Mouse (Mus musculus) E14TG2a.4 (cell line): Measurements from ENCODE around the gene Ciita.

Experiments used
- CTCF ChIP-seq: conservative IDR thresholded peaks from 2 replicates; pipeline ENCODE4 v1.5.1; 2014; ENCODE audit warnings: low read length
- NANOG ChIP-seq: IDR thresholded peaks from 2 replicates; pipeline ENCODE4 v1.6.1; 2014; ENCODE audit warnings: borderline replicate concordance, low read length, mixed read lengths
- POU5F1 ChIP-seq: IDR thresholded peaks from 2 replicates; pipeline ENCODE4 v1.6.1; 2014; ENCODE audit warnings: low read length, borderline replicate concordance

DNA sequence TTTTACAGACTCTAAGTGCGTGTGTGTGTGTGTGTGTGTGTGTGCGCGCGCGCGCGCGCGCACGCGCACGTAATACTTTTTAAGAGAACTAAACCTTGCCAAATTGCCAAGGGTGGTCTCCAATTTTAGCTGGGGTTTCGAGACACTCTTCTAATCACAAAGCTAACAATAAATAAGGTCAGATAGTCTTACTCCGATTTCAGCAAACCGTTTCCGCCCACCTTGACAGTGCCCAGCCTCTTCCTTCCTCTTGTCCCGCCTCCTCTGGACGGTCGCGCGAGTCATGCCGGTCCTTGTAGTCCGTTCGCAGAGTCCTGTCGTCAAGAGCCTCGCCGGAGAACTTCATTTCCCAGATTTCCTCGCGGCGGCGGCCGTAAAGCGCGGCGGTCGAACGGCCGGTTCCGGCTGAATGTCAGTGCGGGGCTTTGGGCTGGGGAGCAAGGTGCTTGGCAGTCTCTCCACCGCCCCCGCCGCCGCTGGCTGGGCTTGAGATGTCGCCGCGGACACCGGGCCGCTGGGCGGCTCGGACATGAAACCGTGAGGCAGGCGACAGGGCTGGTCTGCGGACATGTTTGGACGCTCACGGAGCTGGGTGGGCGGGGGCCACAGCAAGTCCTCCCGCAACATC is 65.2 kb downstream of the Ciita start, which contains the start of gene Clec16a:
- TF ChIP-seq CTCF, result no peak
- TF ChIP-seq POU5F1, result no peak
- TF ChIP-seq NANOG, result no peak
